Mouse (Mus musculus): ENCODE measurements around the gene Gm45233.
A peak's percentile ranks its signal among the peaks of the same experiment; 100 is the strongest.
"Not testable (repeated sequence)": the region's sequence is repeated elsewhere in the genome, so short reads cannot be mapped to it uniquely, and the experiment has no call there.

Gene Gm45233

GRCm38 (mm10) chr7:43443917-43444293 is at the start of gene Gm45233, which contains the start of gene Etfb:
Gm45233 (plus strand) TSS chr7:43444128.
Etfb (plus strand) TSS chr7:43444083.
- peak; percentile 97 for DNase-seq (ENCODE audit: low read depth)

- DNase-seq (ENCODE audit: low read depth) = peak; percentile 37
Observed at GRCm38 (mm10) chr7:43399501-43399900, 44.4 kb upstream of the Gm45233 start.

GRCm38 (mm10) chr7:43402718-43403117 is 41.2 kb upstream of the Gm45233 start:
- DNase-seq (ENCODE audit: low read depth) = no peak

- no peak for DNase-seq (ENCODE audit: low read depth)
Observed at GRCm38 (mm10) chr7:43407573-43407972, 36.4 kb upstream of the Gm45233 start.

GRCm38 (mm10) chr7:43408131-43408553 is 35.8 kb upstream of the Gm45233 start, which contains the start of gene Siglecg:
Siglecg (plus strand) TSS chr7:43408204.
- no peak for DNase-seq (ENCODE audit: low read depth)

GRCm38 (mm10) chr7:43409084-43409483 is 34.8 kb upstream of the Gm45233 start:
- no peak for DNase-seq (ENCODE audit: low read depth)

GRCm38 (mm10) chr7:43411724-43412123 is 32.2 kb upstream of the Gm45233 start:
- DNase-seq (ENCODE audit: low read depth) = not testable (repeated sequence)

- no peak for DNase-seq (ENCODE audit: low read depth)
Observed at GRCm38 (mm10) chr7:43417298-43417697, 26.6 kb upstream of the Gm45233 start.

- peak; percentile 40 for DNase-seq (ENCODE audit: low read depth)
Observed at GRCm38 (mm10) chr7:43422995-43423617, 20.8 kb upstream of the Gm45233 start.

- DNase-seq (ENCODE audit: low read depth) = no peak
Observed at GRCm38 (mm10) chr7:43423991-43424625, 19.8 kb upstream of the Gm45233 start.

GRCm38 (mm10) chr7:43427406-43427805 is 16.5 kb upstream of the Gm45233 start, which contains the start of gene Lim2:
Lim2 (plus strand) TSS chr7:43427670.
- DNase-seq (ENCODE audit: low read depth) = no peak

GRCm38 (mm10) chr7:43429500-43429899 is 14.4 kb upstream of the Gm45233 start:
- no peak for DNase-seq (ENCODE audit: low read depth)

GRCm38 (mm10) chr7:43432891-43433290 is 11.0 kb upstream of the Gm45233 start:
- no peak for DNase-seq (ENCODE audit: low read depth)

GRCm38 (mm10) chr7:43434676-43435075 is 9.3 kb upstream of the Gm45233 start:
- no peak for DNase-seq (ENCODE audit: low read depth)

- DNase-seq (ENCODE audit: low read depth) = no peak
Observed at GRCm38 (mm10) chr7:43436341-43437255, 7.3 kb upstream of the Gm45233 start, which contains the start of gene Nkg7. Nkg7 (plus strand) TSS chr7:43437073.

- DNase-seq (ENCODE audit: low read depth) = no peak
Observed at GRCm38 (mm10) chr7:43438611-43439010, 5.3 kb upstream of the Gm45233 start.

GRCm38 (mm10) chr7:43440482-43440881 is 3.4 kb upstream of the Gm45233 start, which contains the start of gene Cldnd2:
Cldnd2 (plus strand) TSS chr7:43440782.
- DNase-seq (ENCODE audit: low read depth) = no peak

- DNase-seq (ENCODE audit: low read depth) = no peak
Observed at GRCm38 (mm10) chr7:43441071-43441470, 2.9 kb upstream of the Gm45233 start.

- no peak for DNase-seq (ENCODE audit: low read depth)
Observed at GRCm38 (mm10) chr7:43442684-43443083, 1.2 kb upstream of the Gm45233 start.

GRCm38 (mm10) chr7:43443126-43443916 is 607 bp upstream of the Gm45233 start:
- DNase-seq (ENCODE audit: low read depth) = peak; percentile 54

GRCm38 (mm10) chr7:43447801-43448200 is 3.9 kb downstream of the Gm45233 start:
- DNase-seq (ENCODE audit: low read depth) = no peak
